Mouse (Mus musculus) lung, postnatal 0 days (tissue): ENCODE results near the gene Iqce. TPM values are rescaled to one million over a fixed set of nuclear protein-coding genes. Genes with fewer than 3 reads are reported as not detected.

Experiments used
- ATAC-seq: fragments of 200-750 bp; cut with Nextera tagmentation; 2 replicates; pipeline ENCODE4 v1.8.0; 2017; ENCODE audit warnings: moderate library complexity
- DNase-seq: peaks from one replicate; pipeline ENCODE4 v3.0.0-alpha.2; 2016; ENCODE audit warnings: low spot score
- H3K27ac ChIP-seq: fragments of 300-500 bp; sonication (generic); 2 replicates; pipeline ENCODE4 v1.5.1; 2014; ENCODE audit warnings: antibody characterized with exemption, mild to moderate bottlenecking, low read length, mixed read lengths
- H3K27me3 ChIP-seq: fragments of 300-500 bp; sonication (generic); replicated peaks from 2 replicates; pipeline ENCODE4 v1.6.1; 2014; ENCODE audit warnings: low read length, mixed read lengths; ENCODE audit not compliant: insufficient read depth
- H3K36me3 ChIP-seq: fragments of 300-500 bp; sonication (generic); 2 replicates; pipeline ENCODE4 v1.6.1; 2014; ENCODE audit warnings: low read length, mixed read lengths; ENCODE audit not compliant: insufficient read depth
- H3K4me1 ChIP-seq: fragments of 300-500 bp; sonication (generic); 2 replicates; pipeline ENCODE4 v1.6.1; 2014; ENCODE audit warnings: antibody characterized with exemption, low read depth, low read length, mixed read lengths; ENCODE audit not compliant: insufficient read depth
- H3K4me2 ChIP-seq: fragments of 300-500 bp; sonication (generic); replicated peaks from 2 replicates; pipeline ENCODE4 v1.6.1; 2014; ENCODE audit warnings: low read depth, mild to moderate bottlenecking, low read length, moderate library complexity, mixed read lengths
- H3K4me3 ChIP-seq: fragments of 300-500 bp; sonication (generic); 2 replicates; pipeline ENCODE4 v1.5.1; 2014; ENCODE audit warnings: low read depth, low read length
- H3K9ac ChIP-seq: fragments of 300-500 bp; sonication (generic); replicated peaks from 2 replicates; pipeline ENCODE4 v1.6.1; 2014; ENCODE audit warnings: low read depth, mild to moderate bottlenecking
- H3K9me3 ChIP-seq: fragments of 300-500 bp; sonication (generic); 2 replicates; pipeline ENCODE4 v1.6.1; 2016; ENCODE audit warnings: low read length, mixed read lengths
- CTCF ChIP-seq: IDR thresholded peaks from 2 replicates; pipeline ENCODE4 v1.5.1; 2016; ENCODE audit warnings: antibody characterized with exemption, mild to moderate bottlenecking
- EP300 ChIP-seq: IDR thresholded peaks from 2 replicates; pipeline ENCODE4 v1.6.1; 2016; ENCODE audit warnings: antibody characterized with exemption, mild to moderate bottlenecking, control low read depth
- WGBS: fragments of 180-500 bp; shearing (Covaris S2); extraction: QIAGEN DNeasy Blood & Tissue Kit; methylation state at CpG from one replicate; pipeline ENCODE4 v1.1.7; 2014; 5-methylcytosine and 5-hydroxymethylcytosine counted together
- polyA plus RNA-seq: library from polyadenylated mRNA; unstranded; fragments of >200 nt; fragmentation: Nextera tagmentation; extraction: Ambion mirVana; gene quantifications from 2 replicates; pipeline ENCODE4 v1.2.1, GENCODE M21; 2015

Iqce gene
- polyA plus RNA-seq, 1 experiment from 2014 or later, result 11.0 TPM

GRCm38 (mm10) chr5:140638484-140638883, 63.7 kb downstream of the Iqce start:
- DNase-seq, result no peak
- Histone ChIP-seq H3K4me3 (no peak overlapping the region), H3K4me1 (peaks cover 13% of the 10 kb centered on the region), H3K9me3 (no peaks in the 10 kb centered on the region), H3K36me3 (peaks cover 9% of the 10 kb centered on the region; the same call in 1 of the 2 replicates), H3K27me3 (no peaks in the 10 kb centered on the region), H3K4me2 (no peak overlapping the region), H3K27ac (no peak overlapping the region), H3K9ac (no peak overlapping the region)
- TF ChIP-seq EP300 (no peak), CTCF (no peak)
- 87% methylated on average over 6 of the region's 6 CpGs for WGBS
- ATAC-seq, result no peak

GRCm38 (mm10) chr5:140637989-140638388, 64.2 kb downstream of the Iqce start:
- WGBS, result 63% methylated on average over 3 of the region's 3 CpGs
- Histone ChIP-seq H3K27ac (no peak overlapping the region), H3K9me3 (no peaks in the 10 kb centered on the region), H3K27me3 (no peaks in the 10 kb centered on the region), H3K36me3 (peaks cover 9% of the 10 kb centered on the region; the same call in 1 of the 2 replicates), H3K4me1 (peaks cover 13% of the 10 kb centered on the region), H3K9ac (no peak overlapping the region), H3K4me2 (no peak overlapping the region), H3K4me3 (no peak overlapping the region)
- no peak for DNase-seq
- no peak for ATAC-seq
- TF ChIP-seq CTCF, result no peak
- no peak for TF ChIP-seq EP300

- no peak overlapping the region for H3K4me3 ChIP-seq
- H3K4me2 ChIP-seq, result no peak overlapping the region
- TF ChIP-seq CTCF (no peak), EP300 (no peak)
- H3K36me3 ChIP-seq, result peaks cover 9% of the 10 kb centered on the region; the same call in 1 of the 2 replicates
- WGBS, result 76% methylated on average over 6 of the region's 6 CpGs
- ATAC-seq (no peak), DNase-seq (no peak)
- H3K9me3 ChIP-seq, result no peaks in the 10 kb centered on the region
- H3K27ac ChIP-seq, result peak overlapping the region; percentile 66
- H3K4me1 ChIP-seq, result peaks cover 11% of the 10 kb centered on the region
- no peak overlapping the region for H3K9ac ChIP-seq
- no peaks in the 10 kb centered on the region for H3K27me3 ChIP-seq
These were observed 65.1 kb downstream of the Iqce start for GRCm38 (mm10) chr5:140637058-140637410.

GRCm38 (mm10) chr5:140636316-140637057, 65.7 kb downstream of the Iqce start:
- TF ChIP-seq CTCF, result peak; percentile 23; the same call in 1 of the 2 replicates
- peak; percentile 84 for TF ChIP-seq EP300
- ATAC-seq (peak; percentile 69), DNase-seq (peak; percentile 36)
- peaks cover 6% of the 10 kb centered on the region for H3K4me1 ChIP-seq
- H3K9ac ChIP-seq, result no peak overlapping the region
- no peak overlapping the region for H3K4me2 ChIP-seq
- H3K27ac ChIP-seq, result peak overlapping the region; percentile 66; the same call in 1 of the 2 replicates
- WGBS, result 61% methylated on average over 7 of the region's 7 CpGs
- H3K27me3 ChIP-seq, result no peaks in the 10 kb centered on the region
- H3K9me3 ChIP-seq, result no peaks in the 10 kb centered on the region
- peaks cover 9% of the 10 kb centered on the region; the same call in 1 of the 2 replicates for H3K36me3 ChIP-seq
- H3K4me3 ChIP-seq, result no peak overlapping the region

- no peak overlapping the region for H3K27ac ChIP-seq
- DNase-seq (no peak), ATAC-seq (no peak)
- no peak for TF ChIP-seq EP300
- no peak for TF ChIP-seq CTCF
- H3K4me3 ChIP-seq, result no peak overlapping the region
- H3K4me1 ChIP-seq, result no peaks in the 10 kb centered on the region
- no peak overlapping the region for H3K4me2 ChIP-seq
- no peak overlapping the region for H3K9ac ChIP-seq
- H3K27me3 ChIP-seq, result no peaks in the 10 kb centered on the region
- WGBS, result 95% methylated on average over 26 of the region's 26 CpGs
- H3K36me3 ChIP-seq, result peaks cover 9% of the 10 kb centered on the region; the same call in 1 of the 2 replicates
- no peaks in the 10 kb centered on the region for H3K9me3 ChIP-seq
These were observed 67.1 kb downstream of the Iqce start for GRCm38 (mm10) chr5:140634798-140635722.

GRCm38 (mm10) chr5:140633432-140633831, 68.7 kb downstream of the Iqce start:
- no peaks in the 10 kb centered on the region for H3K4me1 ChIP-seq
- no peak for ATAC-seq
- no peaks in the 10 kb centered on the region for H3K9me3 ChIP-seq
- no peaks in the 10 kb centered on the region for H3K27me3 ChIP-seq
- no peak for TF ChIP-seq CTCF
- no peak for TF ChIP-seq EP300
- no peak overlapping the region for H3K4me2 ChIP-seq
- H3K9ac ChIP-seq, result no peak overlapping the region
- 81% methylated on average over 7 of the region's 7 CpGs for WGBS
- H3K27ac ChIP-seq, result no peak overlapping the region
- no peak for DNase-seq
- H3K4me3 ChIP-seq, result no peak overlapping the region
- peaks cover 15% of the 10 kb centered on the region for H3K36me3 ChIP-seq
